Mouse (Mus musculus) stomach, postnatal 0 days (tissue): ENCODE measurements at regions not wholly inside any gene's neighbourhood (a gene's known extent, or its start where the extent isn't known, plus 50 kb on each side); places are given as distances from the start of the nearest gene placed in this dataset.

Source experiments
- CTCF ChIP-seq: IDR thresholded peaks from 2 replicates; pipeline ENCODE4 v1.5.1; 2016; ENCODE audit warnings: antibody characterized with exemption, low read depth, mild to moderate bottlenecking, moderate library complexity
- EP300 ChIP-seq: optimal IDR thresholded peaks from 2 replicates; pipeline ENCODE3; 2016; ENCODE audit warnings: antibody characterized with exemption

DNA sequence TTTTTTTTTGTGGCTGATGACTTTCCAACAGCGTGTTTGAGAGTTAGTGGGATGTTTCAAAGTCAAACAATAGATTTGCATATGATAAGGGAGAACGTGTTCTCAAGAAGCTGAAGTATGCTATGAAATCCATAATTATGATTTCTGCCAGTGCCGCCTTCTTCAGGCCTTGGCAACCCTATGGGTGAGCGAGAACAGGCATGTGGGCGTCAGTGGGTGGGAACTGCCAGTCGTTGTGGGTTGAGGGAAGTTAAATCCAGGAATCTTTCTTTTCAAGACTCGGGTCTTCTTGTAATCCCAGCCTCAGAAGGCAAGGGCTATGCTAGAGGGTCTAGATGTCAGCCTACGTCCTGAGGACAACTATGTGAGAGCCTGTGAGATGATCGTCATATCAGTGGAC lies 60.6 kb upstream of the Slc30a5 start:
- TF ChIP-seq CTCF (no peak), EP300 (no peak)
